Mouse (Mus musculus) olfactory bulb, adult 2 months (tissue): Measurements from ENCODE around the gene Casp2.

ENCODE experiments used
- CTCF ChIP-seq: fragments of 200-500 bp; IDR thresholded peaks from 2 replicates; pipeline ENCODE4 v1.5.1; 2012; ENCODE audit warnings: low read depth, mild to moderate bottlenecking, low read length, moderate library complexity; ENCODE audit not compliant: insufficient read depth
- POLR2A ChIP-seq: fragments of 200-500 bp; IDR thresholded peaks from 2 replicates; pipeline ENCODE4 v1.6.1; 2012; ENCODE audit warnings: mild to moderate bottlenecking, low read depth, low read length, moderate library complexity; ENCODE audit not compliant: insufficient read depth

DNA sequence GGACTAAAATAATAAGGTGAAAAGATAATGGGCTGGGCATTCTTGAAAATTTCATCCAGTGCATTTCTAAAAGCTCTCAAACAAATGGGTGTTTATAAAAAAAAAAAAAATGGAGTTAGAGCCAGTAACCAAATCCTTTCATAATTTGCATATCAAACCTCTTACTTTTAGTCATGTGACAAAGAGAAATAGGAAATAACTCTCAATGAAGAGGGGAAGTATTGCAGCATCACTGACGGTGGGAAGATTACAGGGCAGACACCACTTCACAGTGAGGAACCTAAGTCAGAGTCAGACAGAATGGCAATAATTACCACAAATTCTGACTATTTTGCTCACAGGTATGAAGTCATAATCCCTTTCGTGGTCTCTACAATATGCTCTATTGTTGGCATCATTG lies 49.8 kb upstream of the Casp2 start, which contains the start of gene Tas2r144:
- TF ChIP-seq CTCF (no peak), POLR2A (no peak)
